Mouse (Mus musculus): ENCODE data around the gene Abhd5.

The Abhd5 gene

GRCm38 (mm10) chr9:122415056-122415775, 63.8 kb downstream of the Abhd5 start:
- no peak for DNase-seq (ENCODE audit: extremely low spot score)

- no peak for DNase-seq (ENCODE audit: extremely low spot score)
Observed at GRCm38 (mm10) chr9:122416617-122417016, 65.2 kb downstream of the Abhd5 start.

GRCm38 (mm10) chr9:122420195-122420756, 68.9 kb downstream of the Abhd5 start:
- DNase-seq (ENCODE audit: extremely low spot score) = no peak

GRCm38 (mm10) chr9:122420772-122421764, 69.7 kb downstream of the Abhd5 start:
- peak; percentile 81 for DNase-seq (ENCODE audit: extremely low spot score)

GRCm38 (mm10) chr9:122421911-122422310, 70.5 kb downstream of the Abhd5 start:
- DNase-seq (ENCODE audit: extremely low spot score) = no peak

GRCm38 (mm10) chr9:122422706-122423105, 71.3 kb downstream of the Abhd5 start:
- no peak for DNase-seq (ENCODE audit: extremely low spot score)

GRCm38 (mm10) chr9:122423146-122423545, 71.7 kb downstream of the Abhd5 start:
- DNase-seq (ENCODE audit: extremely low spot score) = no peak

GRCm38 (mm10) chr9:122424941-122425608, 73.7 kb downstream of the Abhd5 start:
- DNase-seq (ENCODE audit: extremely low spot score) = peak; percentile 14

GRCm38 (mm10) chr9:122429058-122429649, 77.7 kb downstream of the Abhd5 start:
- DNase-seq (ENCODE audit: extremely low spot score) = no peak

- no peak for DNase-seq (ENCODE audit: extremely low spot score)
Observed at GRCm38 (mm10) chr9:122429685-122430084, 78.3 kb downstream of the Abhd5 start.

Measured in embryo, embryonic 9.5 days (tissue).